Mouse (Mus musculus) olfactory bulb, adult 2 months (tissue): Measurements from ENCODE around the gene Tbrg4.

Experiments used
- CTCF ChIP-seq: fragments of 200-500 bp; IDR thresholded peaks from 2 replicates; pipeline ENCODE4 v1.5.1; 2012; ENCODE audit warnings: low read depth, mild to moderate bottlenecking, low read length, moderate library complexity; ENCODE audit not compliant: insufficient read depth
- POLR2A ChIP-seq: fragments of 200-500 bp; IDR thresholded peaks from 2 replicates; pipeline ENCODE4 v1.6.1; 2012; ENCODE audit warnings: mild to moderate bottlenecking, low read depth, low read length, moderate library complexity; ENCODE audit not compliant: insufficient read depth

GRCm38 (mm10) chr11:6627731-6628130 is 1.9 kb upstream of the Tbrg4 start:
- TF ChIP-seq CTCF (no peak), POLR2A (no peak)
